Mouse (Mus musculus): ENCODE results near the gene Osbp.
"Not testable (repeated sequence)": the region's sequence is repeated elsewhere in the genome, so short reads cannot be mapped to it uniquely, and the experiment has no call there.

Osbp gene

DNA sequence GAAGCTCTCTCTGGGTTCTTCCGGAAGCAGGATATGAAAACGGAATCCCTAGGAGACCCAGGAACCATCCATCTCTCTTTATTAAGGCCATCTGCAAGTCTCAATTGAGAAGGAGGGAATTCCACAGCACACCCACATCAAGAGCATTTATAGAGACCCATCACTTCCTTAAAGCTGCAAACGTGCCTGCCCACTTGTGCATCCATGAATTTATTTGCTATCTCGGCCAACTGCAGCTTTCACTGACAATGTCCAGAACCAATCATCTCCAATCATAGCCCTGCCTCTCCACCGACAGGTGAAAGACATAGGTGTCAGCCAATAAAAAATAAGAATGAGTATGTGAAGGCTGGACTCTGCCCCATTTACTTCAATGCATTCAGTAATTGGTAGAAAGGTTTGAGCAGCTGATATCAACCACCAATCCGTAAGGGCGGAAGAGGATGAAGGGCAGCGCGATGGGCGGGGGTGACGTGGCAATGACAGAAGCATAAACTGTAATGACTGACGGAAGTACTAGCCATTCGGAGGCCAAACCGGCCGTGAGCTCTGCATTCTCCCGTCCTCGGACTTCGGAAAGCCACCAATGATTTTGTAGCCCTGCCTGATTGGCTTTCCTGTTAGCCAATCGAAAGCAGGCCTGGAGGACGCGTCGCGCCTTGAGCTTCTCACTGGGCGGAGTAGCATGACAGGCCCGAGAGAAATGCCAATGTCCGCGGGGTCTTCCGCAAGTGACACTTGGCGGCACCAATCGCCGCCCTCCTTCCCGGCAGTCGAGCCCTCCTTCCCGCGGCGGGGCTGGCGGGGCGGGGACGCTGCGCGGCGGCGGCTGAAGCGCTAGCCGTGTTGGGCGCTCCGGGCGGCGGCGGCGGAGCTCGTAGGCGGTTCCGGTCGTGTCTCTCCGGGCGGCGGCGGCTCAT is at the start of gene Osbp:
Osbp (plus strand) TSS at position 919 of the 920 bp plus-strand sequence.
- DNase-seq, result peak; percentile 98 to 100

DNA sequence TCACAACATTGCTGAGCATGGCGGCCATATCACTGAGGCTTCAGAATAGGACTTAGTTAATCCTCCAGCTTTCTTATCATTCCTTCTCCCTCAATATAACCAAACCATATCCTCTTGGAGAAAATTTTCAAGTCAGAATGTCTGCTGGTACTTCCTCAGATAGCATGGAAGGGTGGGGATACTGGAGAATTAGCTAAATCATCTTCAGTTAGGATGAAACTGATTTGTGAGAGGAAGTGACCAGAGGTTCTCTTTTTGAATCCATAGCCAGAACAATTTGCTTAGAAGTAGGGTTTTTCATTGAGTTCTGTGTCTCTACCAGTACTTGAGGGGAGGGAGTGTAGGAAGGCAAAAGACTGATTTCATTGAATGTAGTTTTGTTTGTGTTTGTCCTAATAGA is 43.7 kb upstream of the Osbp start:
- no peak for DNase-seq

DNA sequence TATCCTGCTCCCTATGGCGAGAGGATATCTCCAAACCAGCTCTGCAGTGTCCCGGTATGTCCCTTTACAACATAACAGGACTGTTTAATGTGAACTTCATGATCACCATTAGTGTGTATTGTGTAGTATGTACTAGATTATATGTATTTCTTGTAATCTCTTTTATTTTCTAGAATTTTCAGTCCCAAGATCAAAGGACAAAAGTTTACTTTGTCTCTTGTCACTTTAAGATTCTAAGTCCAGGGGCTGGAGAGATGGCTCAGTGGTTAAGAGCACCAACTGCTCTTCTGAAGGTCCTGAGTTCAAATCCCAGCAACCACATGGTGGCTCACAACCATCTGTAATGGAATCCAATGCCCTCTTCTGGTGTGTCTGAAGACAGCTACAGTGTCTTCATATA is 43.2 kb upstream of the Osbp start:
- DNase-seq, result not testable (repeated sequence)

DNA sequence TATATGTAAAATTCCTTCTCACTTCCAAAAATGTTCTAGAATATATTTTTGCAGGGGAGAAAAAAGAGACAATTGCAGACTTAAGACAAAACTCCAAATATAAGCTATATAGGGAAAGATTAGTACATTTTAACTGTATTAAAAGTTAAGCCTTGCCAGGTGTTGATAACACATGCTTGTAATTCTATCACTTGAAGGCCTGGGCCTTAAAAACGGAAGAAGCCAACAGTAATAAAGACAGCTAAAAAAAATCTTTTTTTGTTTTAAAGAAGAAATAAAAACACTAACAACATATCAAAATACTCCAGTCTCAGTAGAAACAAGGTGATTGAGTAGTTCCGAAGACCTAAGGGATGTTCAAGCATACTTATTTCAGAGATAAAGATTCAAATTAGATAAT is 39.4 kb upstream of the Osbp start:
- DNase-seq, result no peak

DNA sequence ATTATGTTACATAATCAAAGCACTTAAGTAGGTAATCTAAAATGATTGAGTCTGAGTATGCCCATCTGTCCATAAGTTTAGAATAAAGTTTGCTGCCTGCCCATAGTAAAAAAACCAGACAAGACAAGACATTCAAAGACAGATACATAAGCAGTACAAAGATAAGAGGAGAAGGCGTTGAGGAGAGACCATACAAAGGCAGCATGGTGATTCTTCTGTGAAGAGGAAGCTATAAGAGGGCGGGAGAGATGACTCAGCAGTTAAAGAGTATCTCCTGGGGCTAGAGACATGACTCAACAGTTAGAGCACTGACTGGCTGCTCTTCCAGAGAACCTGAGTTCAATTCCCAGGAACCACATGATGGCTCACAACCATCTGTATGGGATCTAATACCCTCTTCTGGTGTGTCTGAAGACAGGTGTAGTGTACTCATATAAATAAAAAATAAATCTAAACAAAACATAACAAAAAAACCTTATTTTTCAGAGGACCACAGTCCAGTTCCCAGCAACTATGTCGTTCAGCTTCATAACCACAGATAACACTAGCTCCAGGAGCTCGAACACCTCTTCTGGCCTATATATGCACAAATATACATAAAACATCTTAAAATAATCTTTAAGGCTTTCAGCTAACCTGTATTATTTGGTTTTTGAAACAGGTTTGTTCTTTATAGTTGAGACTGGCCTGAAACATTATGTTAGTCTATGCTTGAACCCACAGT is 37.6 kb upstream of the Osbp start:
- no peak for DNase-seq

DNA sequence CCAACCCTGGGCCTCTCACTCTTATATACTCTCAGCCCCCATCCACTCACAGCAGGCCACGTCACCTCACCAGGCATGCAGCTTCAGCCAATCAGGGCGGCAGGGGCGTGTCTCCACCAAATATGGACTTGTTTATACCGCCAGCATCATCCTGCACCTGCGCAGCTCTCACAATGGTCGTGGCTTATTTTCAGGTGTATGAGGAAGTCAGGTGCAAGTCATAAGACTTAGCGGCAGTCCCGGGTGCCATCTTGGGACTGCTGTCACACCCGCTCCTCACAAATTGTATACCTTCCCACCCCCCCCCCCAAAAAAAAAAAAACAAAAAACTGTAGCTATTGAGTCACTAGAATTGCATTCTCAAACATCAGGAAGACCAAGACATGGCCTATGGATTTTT is 19.3 kb upstream of the Osbp start:
- not testable (repeated sequence) for DNase-seq

DNA sequence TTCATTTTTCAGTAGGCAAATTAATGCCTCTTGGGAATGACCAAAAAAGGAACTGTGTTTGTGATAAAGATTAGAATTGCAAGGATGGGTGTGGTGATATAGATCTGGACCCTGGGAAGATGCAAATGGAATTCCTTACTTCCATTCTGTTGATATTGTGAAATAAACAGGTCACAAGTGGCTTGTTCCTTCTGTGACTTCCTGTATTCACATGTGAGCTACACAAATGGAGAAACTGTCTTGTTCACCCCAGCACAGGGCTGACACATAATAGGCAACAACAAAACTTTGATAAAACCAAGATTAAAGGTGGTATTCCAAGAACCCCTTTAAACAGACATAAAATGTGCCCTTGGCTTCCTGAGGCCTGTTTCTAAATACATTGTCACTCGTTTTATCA is 15.9 kb upstream of the Osbp start:
- no peak for DNase-seq

DNA sequence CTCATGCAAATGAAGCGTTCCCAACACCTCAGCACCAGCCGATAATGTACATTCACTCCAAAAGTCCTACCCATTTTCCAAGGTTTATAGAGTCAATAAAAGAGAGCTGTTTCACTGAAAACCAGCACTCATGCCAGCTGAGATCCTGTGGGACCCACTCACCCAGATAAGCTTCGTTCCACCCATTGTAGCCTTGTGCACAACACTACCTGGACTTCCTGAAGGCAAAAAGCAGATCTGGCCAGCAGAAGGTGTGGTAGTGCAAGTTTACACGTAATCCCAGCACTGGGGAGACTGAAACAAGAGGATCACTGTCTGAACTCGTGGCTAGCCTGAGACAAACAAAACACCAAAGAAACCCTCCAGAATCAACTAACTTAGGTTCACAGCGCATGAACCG is 15.0 kb upstream of the Osbp start:
- no peak for DNase-seq

DNA sequence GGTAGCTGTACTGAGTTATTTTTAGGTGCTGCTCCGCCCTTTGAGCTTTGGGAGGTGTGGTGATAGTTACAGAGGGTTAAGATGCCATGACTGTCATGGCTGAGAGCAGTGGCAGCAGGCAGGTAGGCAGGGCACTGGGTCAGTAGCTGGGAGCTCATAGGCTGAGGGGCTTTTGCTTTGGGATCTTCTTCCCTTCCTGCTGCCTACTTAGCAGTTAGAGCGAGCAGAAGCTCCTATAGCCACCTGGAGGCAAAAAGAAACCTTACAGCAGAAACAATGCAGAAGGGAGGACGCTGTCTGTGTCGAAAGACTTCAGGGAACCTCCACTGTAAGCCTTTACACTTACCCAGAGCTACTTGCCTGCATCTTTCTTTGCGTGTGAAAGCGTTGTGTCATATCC is 11.5 kb upstream of the Osbp start:
- DNase-seq, result peak in 1 of 2 experiments; percentile 28

DNA sequence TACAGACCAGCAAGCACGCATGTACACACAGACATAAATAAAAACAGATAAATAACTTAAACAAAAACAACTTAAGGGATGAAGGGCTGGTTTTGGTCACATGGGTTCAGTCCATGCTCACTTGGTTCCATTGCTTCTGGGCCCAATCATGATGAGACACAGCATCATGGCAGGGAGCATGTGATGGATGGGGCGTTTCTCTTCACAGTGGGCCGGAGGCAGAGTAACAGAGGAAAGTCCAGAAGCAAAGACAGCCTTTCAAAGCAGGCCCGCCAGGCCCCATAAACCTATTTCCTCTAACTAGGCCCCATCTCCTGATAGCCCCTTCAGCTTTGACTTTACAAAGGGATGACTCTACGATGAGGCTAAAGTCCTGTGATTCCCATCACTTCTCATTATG is 9.1 kb upstream of the Osbp start:
- no peak for DNase-seq

DNA sequence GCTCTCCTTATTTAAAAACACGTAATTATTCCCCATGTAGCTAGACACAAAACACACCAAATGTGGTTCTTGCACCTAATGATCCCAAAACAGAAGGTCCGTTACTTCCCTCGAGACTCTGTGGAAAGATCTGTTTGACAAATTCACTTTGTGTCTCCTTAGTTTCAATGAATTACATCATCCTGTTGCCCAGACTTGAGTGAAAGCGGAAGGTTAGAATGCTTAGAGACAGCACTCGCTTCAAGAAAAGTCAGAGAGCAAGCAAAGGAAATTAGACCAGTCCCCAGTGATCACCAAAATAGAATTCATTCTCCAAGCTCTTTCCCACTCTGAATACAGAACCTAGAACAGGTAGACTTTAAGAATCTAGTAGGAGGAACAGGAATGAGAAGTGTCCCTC is 8.3 kb upstream of the Osbp start:
- DNase-seq, result no peak

DNA sequence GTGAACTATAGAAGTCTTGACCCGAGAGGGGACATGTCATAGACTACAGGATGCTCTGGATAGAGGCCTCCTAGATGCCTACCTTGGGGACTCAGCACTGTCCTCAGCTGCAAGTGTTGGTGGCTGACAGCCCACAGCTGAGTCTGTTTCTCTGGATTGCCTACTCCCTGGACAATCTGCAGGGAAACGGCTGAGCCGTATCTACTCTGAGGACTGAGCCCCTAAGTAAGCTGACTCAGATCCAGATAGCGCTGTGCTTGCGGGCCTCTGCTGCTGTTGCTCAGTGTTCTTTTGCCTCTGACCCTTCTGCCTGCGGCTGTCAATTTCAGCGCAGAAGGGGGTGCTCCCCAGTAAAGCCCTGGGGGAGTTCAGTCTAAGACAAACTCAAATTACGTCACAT is 7.9 kb upstream of the Osbp start:
- no peak for DNase-seq

DNA sequence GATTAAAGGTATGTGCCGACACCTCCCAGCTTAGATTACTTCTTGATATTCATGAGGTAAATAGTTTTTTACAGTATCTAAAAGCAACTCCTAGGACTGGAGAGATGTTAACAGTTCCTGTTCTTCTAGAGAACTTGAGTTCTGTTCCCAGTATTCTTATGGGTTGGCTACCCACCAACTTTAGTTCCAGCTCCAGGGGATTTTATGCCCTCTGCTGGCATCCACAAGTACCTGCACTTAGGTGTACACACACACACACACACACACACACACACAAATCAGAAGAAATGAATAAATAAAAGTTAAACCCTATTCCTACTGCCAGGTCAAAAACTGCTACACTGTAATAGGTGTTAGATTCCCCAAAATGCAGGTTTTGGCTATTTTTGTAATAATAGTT is 1.5 kb upstream of the Osbp start:
- DNase-seq, result no peak

DNA sequence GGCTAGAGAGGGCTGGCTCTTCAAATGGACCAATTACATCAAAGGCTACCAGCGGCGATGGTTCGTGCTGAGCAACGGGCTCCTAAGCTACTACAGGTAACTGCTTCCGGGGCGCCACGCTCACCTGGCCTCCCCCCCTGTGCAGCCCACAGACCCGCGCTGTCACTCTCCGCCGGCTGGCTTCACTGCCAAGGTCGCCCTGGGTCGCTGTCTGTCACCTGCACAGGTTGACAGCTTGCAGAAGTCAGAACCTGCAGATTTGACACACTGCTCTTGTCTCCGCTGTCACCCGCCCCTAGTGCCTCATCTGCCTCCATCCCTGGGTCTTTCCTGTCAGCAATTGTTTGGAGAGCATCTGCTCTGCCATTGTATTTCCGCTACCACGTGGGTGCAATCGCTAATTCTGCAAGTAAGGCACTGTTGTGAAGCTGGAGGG is 478 bp downstream of the Osbp start:
- DNase-seq, result peak; percentile 54 to 73

DNA sequence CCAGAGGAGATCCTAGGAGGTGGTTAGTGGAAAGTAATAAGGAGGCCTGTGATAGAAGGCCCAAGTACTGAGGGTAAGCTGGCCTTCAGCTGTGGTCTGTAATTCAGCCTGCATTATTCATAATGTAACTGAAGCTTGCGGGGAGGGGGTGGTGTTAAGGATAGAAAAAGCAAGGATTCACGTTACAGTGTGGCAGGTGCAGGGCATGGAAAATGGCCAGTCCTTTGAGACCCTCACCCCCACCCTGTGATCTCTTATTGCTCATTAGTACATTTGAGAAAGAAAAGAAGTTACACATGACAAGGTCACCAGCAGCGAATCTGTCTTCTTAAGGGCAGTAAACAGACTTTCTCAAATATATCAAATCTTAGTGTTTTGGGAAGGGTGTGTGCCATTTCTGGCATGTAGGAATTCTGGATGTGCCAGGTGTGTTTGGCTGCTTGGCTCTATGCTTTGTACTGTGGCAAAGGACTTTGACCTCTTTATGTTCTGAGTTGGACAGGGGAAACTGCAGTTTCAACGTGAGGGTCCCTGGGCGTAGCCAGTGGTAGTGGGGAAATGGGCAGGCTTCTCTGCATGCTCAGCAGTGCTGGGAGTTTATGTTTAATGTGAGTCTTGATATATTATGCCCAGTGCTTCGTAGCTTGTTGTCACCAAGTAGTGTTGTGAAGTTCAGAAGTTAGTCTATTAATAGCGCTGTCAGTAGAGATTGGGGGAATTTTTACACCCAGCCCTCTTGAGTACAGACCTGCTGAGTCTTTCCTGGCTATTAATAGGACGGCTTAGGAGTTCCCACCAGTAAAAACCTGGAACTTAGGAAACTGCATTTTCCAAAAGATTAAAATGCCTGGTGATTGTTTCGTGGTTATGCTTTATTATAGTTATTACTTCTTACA is 3.7 kb downstream of the Osbp start:
- no peak for DNase-seq

DNA sequence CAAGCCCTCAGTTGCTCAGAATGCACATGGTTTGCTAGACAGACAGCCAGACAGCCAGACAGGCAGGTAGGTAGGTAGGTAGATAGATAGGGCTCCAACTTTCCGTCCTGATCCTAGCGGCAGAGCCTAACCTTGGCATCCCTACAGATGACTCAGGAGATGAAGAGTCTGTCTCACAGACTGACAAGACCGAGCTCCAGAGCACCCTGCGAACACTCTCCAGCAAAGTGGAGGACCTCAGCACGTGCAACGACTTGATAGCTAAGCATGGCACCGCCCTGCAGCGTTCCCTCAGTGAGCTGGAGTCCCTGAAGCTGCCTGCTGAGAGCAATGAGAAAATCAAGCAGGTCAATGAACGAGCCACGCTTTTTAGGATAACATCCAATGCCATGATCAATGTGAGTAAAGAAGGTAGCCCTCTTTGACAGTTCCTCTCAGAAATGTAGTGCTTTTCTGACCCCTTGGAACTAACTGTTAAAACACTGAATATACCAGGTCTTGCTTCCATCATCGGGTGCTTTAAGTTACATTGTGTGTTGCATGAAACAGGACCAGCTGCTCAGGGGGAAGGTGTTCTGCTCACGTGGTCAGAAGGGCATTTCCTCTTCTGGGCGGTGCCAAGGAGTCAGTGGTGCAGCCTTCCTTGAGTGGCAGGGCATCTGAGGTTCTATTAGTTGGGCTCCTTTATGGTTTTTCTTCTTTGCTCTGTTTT is 7.9 kb downstream of the Osbp start:
- DNase-seq, result no peak

DNA sequence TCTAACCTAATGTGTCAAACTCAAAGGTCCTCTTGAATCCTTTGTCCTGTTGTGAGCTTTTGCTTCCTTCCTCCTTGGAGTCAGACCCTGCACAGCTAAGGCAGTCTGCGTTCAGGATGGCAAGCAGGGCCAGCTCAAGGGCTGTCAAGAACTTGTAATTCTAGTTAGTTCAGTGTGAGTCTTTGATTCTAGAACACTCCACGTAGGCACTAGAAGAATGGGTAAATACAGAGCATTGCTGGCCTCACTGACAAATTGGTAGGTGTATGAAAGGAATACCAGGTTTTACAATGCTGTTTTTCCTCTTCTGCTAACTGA is 8.4 kb downstream of the Osbp start:
- no peak for DNase-seq

DNA sequence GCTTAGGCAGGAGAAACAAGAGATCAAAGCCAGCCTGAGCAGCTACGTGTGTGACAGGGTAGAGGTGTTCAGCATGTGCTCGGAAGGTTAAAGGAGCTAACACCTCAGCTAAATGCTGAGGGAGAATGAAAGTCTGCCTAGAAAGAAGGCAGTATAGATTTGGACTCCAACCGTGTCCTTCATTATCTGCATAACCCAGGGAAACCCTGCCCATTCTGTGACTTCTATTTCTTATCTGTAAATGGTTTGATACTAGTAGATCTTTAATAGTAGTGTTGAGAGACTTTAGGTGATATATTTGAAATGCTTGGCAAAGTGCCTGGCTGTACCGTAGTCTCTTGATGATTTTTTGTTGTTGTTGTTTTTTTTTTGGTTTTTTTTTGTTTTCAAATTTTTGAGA is 9.9 kb downstream of the Osbp start:
- DNase-seq, result no peak

DNA sequence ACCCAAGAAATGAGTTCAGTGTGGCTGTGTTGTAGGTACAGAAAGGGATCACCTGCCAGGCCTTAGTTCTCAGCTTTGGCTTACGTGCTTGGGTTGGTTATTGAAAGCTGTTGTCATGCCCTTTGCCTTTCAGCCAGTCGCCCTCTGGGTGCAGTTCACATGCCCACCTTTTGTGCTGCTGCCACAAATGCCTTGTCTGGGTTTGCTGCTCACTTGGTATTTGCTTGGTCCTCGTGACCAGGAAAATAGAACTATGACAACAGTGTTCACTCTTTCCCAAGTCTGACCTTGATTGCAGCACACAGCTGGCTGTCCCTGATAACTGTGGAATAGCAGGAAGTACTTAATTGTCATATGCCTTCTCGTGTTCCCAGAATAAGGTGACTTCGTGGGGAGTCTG is 11.6 kb downstream of the Osbp start:
- DNase-seq, result peak; percentile 37 to 55

DNA sequence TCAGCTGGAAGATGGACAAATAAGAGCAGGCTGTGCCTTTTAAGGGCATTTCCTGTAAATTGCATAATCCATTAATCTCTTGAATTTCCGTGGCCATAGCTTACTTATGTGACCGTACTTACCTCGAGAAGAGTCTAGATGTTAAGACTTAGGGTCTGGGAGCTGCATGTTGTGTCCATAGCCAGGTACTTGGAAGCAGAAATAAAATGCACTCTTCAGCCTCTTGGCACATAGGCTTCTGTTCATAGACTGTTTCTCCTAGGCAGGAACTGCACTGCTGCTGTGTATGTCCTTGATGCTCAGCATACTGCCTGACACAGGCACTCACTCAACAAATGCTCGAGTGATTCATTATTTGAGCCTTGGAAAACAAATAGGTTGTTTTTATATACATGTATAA is 14.7 kb downstream of the Osbp start:
- DNase-seq, result no peak

DNA sequence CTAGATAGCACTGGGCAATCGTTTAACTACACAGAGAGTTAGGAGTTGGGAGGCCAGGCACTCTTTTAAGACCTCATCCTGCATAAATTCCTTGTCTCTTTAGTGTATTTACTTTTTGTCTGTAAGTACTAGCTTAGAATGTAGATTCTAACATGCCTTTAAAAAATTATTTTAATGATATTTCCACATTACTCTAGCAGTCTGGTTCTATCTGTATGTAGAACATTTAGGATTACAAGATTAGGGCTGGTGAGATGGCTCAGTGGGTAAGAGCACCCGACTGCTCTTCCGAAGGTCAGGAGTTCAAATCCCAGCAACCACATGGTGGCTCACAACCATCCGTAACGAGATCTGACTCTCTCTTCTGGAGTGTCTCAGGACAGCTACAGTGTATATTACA is 18.9 kb downstream of the Osbp start:
- DNase-seq, result not testable (repeated sequence)

DNA sequence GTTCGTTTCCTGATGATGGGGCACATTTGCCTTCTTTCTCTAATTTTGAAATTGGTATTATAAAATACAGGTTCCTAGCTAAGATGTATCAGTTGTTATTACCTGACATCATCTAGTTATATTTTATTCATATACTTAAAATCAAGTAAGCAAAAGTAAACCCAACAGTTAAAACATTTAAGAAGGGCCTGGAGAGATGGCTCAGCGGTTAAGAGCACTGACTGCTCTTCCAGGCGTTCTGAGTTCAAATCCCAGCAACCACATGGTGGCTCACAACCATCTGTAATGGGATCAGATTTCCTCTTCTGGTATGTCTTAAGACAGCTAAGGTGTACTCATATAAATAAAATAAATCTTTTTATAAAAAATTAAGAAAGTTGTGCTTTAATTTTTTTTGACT is 22.1 kb downstream of the Osbp start:
- no peak for DNase-seq

DNA sequence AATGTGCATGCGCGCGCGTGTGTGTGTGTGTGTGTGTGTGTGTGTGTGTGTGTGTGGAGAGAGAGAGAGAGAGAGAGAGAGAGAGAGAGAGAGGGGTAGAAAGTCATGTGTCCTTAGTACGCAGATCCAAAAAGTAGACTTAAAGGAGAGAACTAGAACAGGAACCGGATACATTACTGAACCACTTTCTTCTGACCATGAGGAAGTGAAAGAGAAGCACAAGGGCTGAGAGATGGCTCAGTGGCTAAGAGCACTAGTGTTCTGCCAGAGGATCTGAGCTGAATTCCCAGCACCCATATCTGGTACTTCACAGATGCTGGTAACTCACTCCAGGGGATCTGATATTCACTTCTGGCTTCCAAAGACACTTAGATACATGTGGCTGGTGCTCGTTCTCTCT is 23.6 kb downstream of the Osbp start:
- no peak for DNase-seq
